Mouse (Mus musculus) midbrain, embryonic 14.5 days (tissue): ENCODE data around the gene Wt1. TPM values are rescaled to one million over a fixed set of nuclear protein-coding genes. Genes with fewer than 3 reads are reported as not detected.

ENCODE experiments used
- ATAC-seq: fragments of 200-750 bp; cut with Nextera tagmentation; 2 replicates; pipeline ENCODE4 v1.8.0; 2017; ENCODE audit warnings: moderate number of reproducible peaks, moderate library complexity; ENCODE audit not compliant: low FRiP score, low TSS enrichment
- DNase-seq: peaks from one replicate; pipeline ENCODE4 v3.0.0-alpha.2; 2015
- H3K27ac ChIP-seq: fragments of 300-500 bp; sonication (generic); replicated peaks from 2 replicates; pipeline ENCODE4 v1.5.1; 2014; ENCODE audit warnings: mild to moderate bottlenecking, low read depth, low read length, moderate library complexity
- H3K27me3 ChIP-seq: fragments of 300-500 bp; sonication (generic); 2 replicates; pipeline ENCODE4 v1.6.1; 2014; ENCODE audit warnings: low read length, control low read depth, mixed read lengths; ENCODE audit not compliant: control insufficient read depth, insufficient read depth
- H3K36me3 ChIP-seq: fragments of 300-500 bp; sonication (generic); 2 replicates; pipeline ENCODE4 v1.6.1; 2014; ENCODE audit warnings: low read length, control low read depth; ENCODE audit not compliant: control insufficient read depth, insufficient read depth
- H3K4me1 ChIP-seq: fragments of 300-500 bp; sonication (generic); 2 replicates; pipeline ENCODE4 v1.6.1; 2014; ENCODE audit warnings: mild to moderate bottlenecking, antibody characterized with exemption, low read length, control low read depth; ENCODE audit not compliant: control insufficient read depth, insufficient read depth
- H3K4me2 ChIP-seq: fragments of 300-500 bp; sonication (generic); 2 replicates; pipeline ENCODE4 v1.6.1; 2014; ENCODE audit warnings: mild to moderate bottlenecking, low read length, moderate library complexity
- H3K4me3 ChIP-seq: fragments of 300-500 bp; sonication (generic); replicated peaks from 2 replicates; pipeline ENCODE4 v1.5.1; 2014; ENCODE audit warnings: low read depth, low read length
- H3K9ac ChIP-seq: fragments of 300-500 bp; sonication (generic); replicated peaks from 2 replicates; pipeline ENCODE4 v1.6.1; 2014; ENCODE audit warnings: mild to moderate bottlenecking, low read length, moderate library complexity
- H3K9me3 ChIP-seq: fragments of 300-500 bp; sonication (generic); 2 replicates; pipeline ENCODE4 v1.6.1; 2016; ENCODE audit warnings: low read length, control low read depth, mixed read lengths; ENCODE audit not compliant: control insufficient read depth
- WGBS: fragments of 180-500 bp; shearing (Covaris S2); extraction: QIAGEN DNeasy Blood & Tissue Kit; methylation state at CpG from one replicate; pipeline ENCODE4 v1.1.7; 2014; 5-methylcytosine and 5-hydroxymethylcytosine counted together
- polyA plus RNA-seq: library from polyadenylated mRNA; unstranded; fragments of >200 nt; fragmentation: Nextera tagmentation; extraction: Ambion mirVana; gene quantifications from 2 replicates; pipeline ENCODE4 v1.2.1, GENCODE M21; 2014

The Wt1 gene
- polyA plus RNA-seq, 1 experiment from 2014 or later: not detected

GRCm38 (mm10) chr2:105219229-105219628 is 92.9 kb downstream of the Wt1 start:
- Histone ChIP-seq H3K9ac (no peak overlapping the region), H3K4me1 (no peaks in the 10 kb centered on the region), H3K9me3 (no peaks in the 10 kb centered on the region), H3K27me3 (peaks cover 7% of the 10 kb centered on the region; the same call in 1 of the 2 replicates), H3K4me3 (no peak overlapping the region), H3K4me2 (no peak overlapping the region), H3K27ac (no peak overlapping the region), H3K36me3 (no peaks in the 10 kb centered on the region)
- DNase-seq: no peak
- no peak for ATAC-seq
- WGBS: 95% methylated on average over 5 of the region's 5 CpGs

DNA sequence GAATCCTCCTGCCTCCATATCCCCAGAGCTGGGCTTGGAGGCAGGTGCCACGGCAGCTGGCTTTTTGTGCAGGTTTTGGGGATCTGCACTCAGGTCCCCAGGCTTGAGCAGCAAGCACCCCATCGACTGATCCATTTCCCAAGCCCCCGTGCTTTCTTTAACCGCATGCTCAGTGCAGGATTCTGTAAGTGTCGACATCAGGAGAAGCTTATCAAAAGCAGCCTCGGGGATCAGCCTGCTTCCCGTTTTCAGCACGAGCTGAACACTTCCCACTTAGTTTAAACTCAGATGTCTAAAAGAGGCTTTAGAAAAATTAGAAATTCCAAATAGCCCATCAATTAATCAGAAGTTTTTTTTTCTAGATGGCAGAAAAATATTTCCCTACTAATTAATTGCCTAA is 93.3 kb downstream of the Wt1 start:
- H3K27ac ChIP-seq: no peak overlapping the region
- WGBS: 68% methylated on average over 8 of the region's 8 CpGs
- no peak overlapping the region for H3K4me3 ChIP-seq
- no peak overlapping the region for H3K4me2 ChIP-seq
- no peaks in the 10 kb centered on the region for H3K4me1 ChIP-seq
- DNase-seq: no peak
- no peak overlapping the region for H3K9ac ChIP-seq
- H3K9me3 ChIP-seq: no peaks in the 10 kb centered on the region
- peaks cover 11% of the 10 kb centered on the region; the same call in 1 of the 2 replicates for H3K27me3 ChIP-seq
- ATAC-seq: no peak
- H3K36me3 ChIP-seq: no peaks in the 10 kb centered on the region

- Histone ChIP-seq H3K36me3 (no peaks in the 10 kb centered on the region), H3K9me3 (no peaks in the 10 kb centered on the region), H3K4me3 (no peak overlapping the region), H3K27me3 (peaks cover 11% of the 10 kb centered on the region; the same call in 1 of the 2 replicates), H3K9ac (no peak overlapping the region), H3K4me2 (no peak overlapping the region), H3K27ac (no peak overlapping the region), H3K4me1 (no peaks in the 10 kb centered on the region)
- ATAC-seq (no peak), DNase-seq (no peak)
- WGBS: 85% methylated on average over 9 of the region's 9 CpGs
Measured at GRCm38 (mm10) chr2:105220738-105221303, 94.5 kb downstream of the Wt1 start.

Other genes starting within 250 kb of the Wt1 start
- 212 and 214 TPM in 2 replicates for gene Eif3m, start 109.4 kb upstream of the Wt1 start, polyA plus RNA-seq
- gene Gm11060, start 34.5 kb upstream of the Wt1 start, polyA plus RNA-seq: not detected in 2 replicates
- gene Them7, start 97.8 kb downstream of the Wt1 start, polyA plus RNA-seq: not detected in 2 replicates